In genomic region chr11:45805312-45805772, GRCm38 (mm10) we compare ENCODE assay signal across 8 mouse cellular contexts. TPM values are rescaled to one million over a fixed set of nuclear protein-coding genes. Genes with fewer than 3 reads are reported as not detected.
DNase-seq lines count a peak whose midpoint lies in the region; ATAC-seq lines count a peak whose summit lies in the region.

No protein-coding gene starts in this region.

- H3K9ac ChIP-seq in intestine, embryonic 16.5 days (ENCODE audit: low read depth, low read length) = no peak overlapping the region
- H3K9ac ChIP-seq in forebrain, embryonic 12.5 days = no peak overlapping the region
- H3K9ac ChIP-seq in midbrain, embryonic 14.5 days (replicated peaks; ENCODE audit: low read length) = no peak overlapping the region

- WGBS in intestine, embryonic 16.5 days = 49% methylated on average over 6 of the region's 6 CpGs
- WGBS in forebrain, embryonic 12.5 days = 79% methylated on average over 6 of the region's 6 CpGs
- WGBS in midbrain, embryonic 14.5 days = 82% methylated on average over 6 of the region's 6 CpGs

- peak; percentile 69 to 83 for DNase-seq in adrenal gland, adult (ENCODE audit: inconsistent age in 2 of 2, low spot score in 1 of 2)
- no peak for DNase-seq in adrenal gland, postnatal 4 days (ENCODE audit: low spot score in 2 of 2)
- DNase-seq in adrenal gland, postnatal 36 days = peak; percentile 36 to 48
- no peak for DNase-seq in thymus, adult 18-20 months
- DNase-seq in midbrain, embryonic 14.5 days = no peak

- peak; percentile 92 for ATAC-seq in intestine, embryonic 16.5 days
- ATAC-seq in forebrain, embryonic 12.5 days (ENCODE audit: low FRiP score) = no peak
- no peak for ATAC-seq in midbrain, embryonic 14.5 days (ENCODE audit: low FRiP score, low TSS enrichment)

- 0 out of 2 replicates have a peak overlapping the region, but pooled peaks have one; percentile 21 for H3K4me2 ChIP-seq in intestine, embryonic 16.5 days (ENCODE audit: low read depth, low read length)
- H3K4me2 ChIP-seq in forebrain, embryonic 12.5 days = no peak overlapping the region
- no peak overlapping the region for H3K4me2 ChIP-seq in midbrain, embryonic 14.5 days (ENCODE audit: low read length)

- no peak overlapping the region for H3K4me3 ChIP-seq in intestine, embryonic 16.5 days (ENCODE audit: low read length)
- peak overlapping the region; percentile 90 for H3K4me3 ChIP-seq in megakaryocyte, embryonic 14.5 days (replicated peaks)
- no peak overlapping the region for H3K4me3 ChIP-seq in forebrain, embryonic 12.5 days (replicated peaks)
- H3K4me3 ChIP-seq in midbrain, embryonic 14.5 days (replicated peaks; ENCODE audit: low read depth, low read length) = no peak overlapping the region

- no peaks in the 10 kb centered on the region for H3K27me3 ChIP-seq in intestine, embryonic 16.5 days (replicated peaks; ENCODE audit: control insufficient read depth, insufficient read depth, low read length)
- H3K27me3 ChIP-seq in megakaryocyte, embryonic 14.5 days (replicated peaks) = no peaks in the 10 kb centered on the region
- H3K27me3 ChIP-seq in forebrain, embryonic 12.5 days = 0 out of 2 replicates have a peak, but pooled peaks cover 3% of the 10 kb centered on the region
- no peaks in the 10 kb centered on the region for H3K27me3 ChIP-seq in midbrain, embryonic 14.5 days (ENCODE audit: control insufficient read depth, insufficient read depth, low read length)

- no peaks in the 10 kb centered on the region for H3K9me3 ChIP-seq in intestine, embryonic 16.5 days (ENCODE audit: control insufficient read depth, low read length)
- no peaks in the 10 kb centered on the region for H3K9me3 ChIP-seq in megakaryocyte, embryonic 14.5 days
- no peaks in the 10 kb centered on the region for H3K9me3 ChIP-seq in forebrain, embryonic 12.5 days
- no peaks in the 10 kb centered on the region for H3K9me3 ChIP-seq in midbrain, embryonic 14.5 days (ENCODE audit: control insufficient read depth, low read length)

- peaks cover 9% of the 10 kb centered on the region for H3K4me1 ChIP-seq in intestine, embryonic 16.5 days (ENCODE audit: control insufficient read depth, insufficient read depth, low read length)
- peaks cover 97% of the 10 kb centered on the region for H3K4me1 ChIP-seq in megakaryocyte, embryonic 14.5 days
- H3K4me1 ChIP-seq in forebrain, embryonic 12.5 days = no peaks in the 10 kb centered on the region
- no peaks in the 10 kb centered on the region for H3K4me1 ChIP-seq in midbrain, embryonic 14.5 days (ENCODE audit: control insufficient read depth, insufficient read depth, low read length)

- H3K27ac ChIP-seq in intestine, embryonic 16.5 days (ENCODE audit: low read length) = peak overlapping the region; percentile 85
- H3K27ac ChIP-seq in forebrain, embryonic 12.5 days = no peak overlapping the region
- H3K27ac ChIP-seq in midbrain, embryonic 14.5 days (replicated peaks; ENCODE audit: low read depth, low read length) = no peak overlapping the region

- no peaks in the 10 kb centered on the region for H3K36me3 ChIP-seq in intestine, embryonic 16.5 days (ENCODE audit: control insufficient read depth, insufficient read depth, low read length)
- peaks cover 7% of the 10 kb centered on the region for H3K36me3 ChIP-seq in megakaryocyte, embryonic 14.5 days (replicated peaks; ENCODE audit: low read length)
- no peaks in the 10 kb centered on the region for H3K36me3 ChIP-seq in forebrain, embryonic 12.5 days (replicated peaks)
- H3K36me3 ChIP-seq in midbrain, embryonic 14.5 days (ENCODE audit: control insufficient read depth, insufficient read depth, low read length) = no peaks in the 10 kb centered on the region

RNA-seq across cellular contexts. Expression of gene Clint1, which starts 46.5 kb away (rescaled TPM):
- 10 to 100 TPM; 87.3 to 98.2 TPM for total RNA-seq in adrenal gland, postnatal 4 days (2021)
- total RNA-seq in adrenal gland, postnatal 36 days (2021) = 10 to 100 TPM; 74.1 to 92.9 TPM
- 101 and 114 TPM in 2 replicates for polyA plus RNA-seq in intestine, embryonic 16.5 days (2015; fragmentation: Nextera tagmentation; extraction: Ambion mirVana)
- 38.7 and 59.4 TPM in 2 replicates for polyA plus RNA-seq in megakaryocyte, embryonic 14.5 days (2012; ENCODE audit: insufficient read depth, low replicate concordance)
- 76.0 and 77.9 TPM in 2 replicates for polyA plus RNA-seq in forebrain, embryonic 12.5 days (2016; fragmentation: Nextera tagmentation; extraction: Ambion mirVana)
- polyA plus RNA-seq in midbrain, embryonic 14.5 days (2014; fragmentation: Nextera tagmentation; extraction: Ambion mirVana) = 42.7 and 45.5 TPM in 2 replicates

Comparison
In these comparisons a context has a peak if more than half of its experiments do, and no peak if none do; other contexts are left out.
1. DNase-seq: peak in adrenal gland, adult (2 of 2) and adrenal gland, postnatal 36 days (2 of 2); none in adrenal gland, postnatal 4 days (0 of 2), thymus, adult 18-20 months (0 of 2) and midbrain, embryonic 14.5 days (single experiment).